Mouse (Mus musculus) cerebellum, adult 18-20 months (tissue): ENCODE measurements around the gene Prkab1.
A peak's percentile ranks its signal among the peaks of the same experiment; 100 is the strongest.

Experiments
- DNase-seq, 2 experiments: peaks; one replicate each; pipeline ENCODE4 v3.0.0; 2021

Gene Prkab1

DNA sequence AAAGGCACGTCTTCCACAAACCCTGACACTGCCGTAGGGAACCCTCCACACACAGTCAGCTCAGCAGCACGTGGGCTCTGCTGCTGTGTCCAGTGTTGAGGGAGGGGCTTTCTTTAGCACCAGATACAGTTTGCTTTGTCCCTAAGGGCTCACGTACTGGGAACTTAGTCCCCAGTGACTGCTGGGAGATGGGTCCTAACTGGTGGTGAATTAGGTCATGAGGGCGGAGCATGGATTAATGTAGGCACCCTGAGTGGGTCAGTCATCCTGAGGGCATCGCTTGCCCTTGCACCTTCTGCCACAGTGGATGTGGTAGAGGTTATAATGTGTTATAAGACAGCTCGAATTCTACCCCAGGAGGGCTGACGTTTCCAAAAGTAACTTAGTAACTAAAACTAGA is 6.9 kb downstream of the Prkab1 start:
- DNase-seq = no peak

DNA sequence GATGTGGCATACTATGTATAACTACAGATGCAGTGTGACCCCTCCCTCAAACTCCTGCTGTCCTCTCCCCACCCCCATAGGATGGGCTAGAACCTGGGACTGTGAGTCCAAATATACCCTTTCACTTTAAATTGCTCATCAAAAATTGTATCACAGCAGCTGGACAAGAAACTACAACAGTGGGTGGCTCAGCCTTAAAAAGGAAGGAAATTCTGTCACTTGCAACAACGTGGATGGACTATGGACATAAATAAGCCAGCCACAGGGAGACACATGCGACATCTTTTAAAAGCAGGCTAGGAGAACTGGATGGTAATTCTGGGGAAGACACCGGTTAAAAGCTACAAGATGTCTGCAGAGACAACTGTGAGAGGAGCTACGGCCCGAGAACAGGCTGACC is 7.8 kb downstream of the Prkab1 start:
- DNase-seq = no peak

DNA sequence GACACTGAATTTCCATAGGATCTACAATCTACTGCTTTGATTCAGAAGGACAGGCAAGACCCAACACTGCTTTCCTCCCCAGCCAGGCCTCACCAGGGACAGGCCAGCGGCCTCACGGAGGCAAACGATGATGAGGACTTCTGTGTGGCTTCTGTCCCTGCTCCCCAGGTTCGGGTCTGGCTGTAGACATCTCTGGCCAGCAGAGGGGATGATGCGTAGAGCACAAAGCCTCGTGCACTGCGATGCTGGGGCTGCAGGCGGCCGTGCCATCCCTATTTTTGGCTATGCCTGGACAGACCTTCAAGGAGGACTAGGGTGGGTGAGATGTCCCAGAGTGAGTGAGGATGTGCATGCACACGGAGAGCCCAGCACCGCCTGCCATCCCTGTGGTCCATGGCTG is 10.1 kb downstream of the Prkab1 start:
- no peak for DNase-seq

DNA sequence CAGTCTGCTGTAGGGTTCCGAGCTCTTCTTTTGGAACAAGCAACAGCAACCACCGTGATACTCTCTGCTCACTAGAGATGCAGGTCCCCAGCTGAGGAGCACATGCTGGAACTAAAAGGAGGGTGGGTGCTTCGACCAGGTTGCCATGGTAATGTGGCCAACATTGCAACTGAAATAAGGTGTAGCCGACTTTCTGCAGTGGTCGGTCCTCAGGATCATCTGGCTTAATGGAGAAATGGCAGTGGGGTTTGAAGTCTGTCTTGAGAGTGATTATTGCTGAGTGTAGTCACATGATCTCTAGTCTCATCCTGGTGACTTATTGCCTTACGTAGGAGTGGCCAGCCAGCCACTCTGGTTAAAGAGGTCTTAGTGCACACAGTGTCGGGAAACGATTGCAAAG is 10.5 kb downstream of the Prkab1 start:
- DNase-seq = no peak

DNA sequence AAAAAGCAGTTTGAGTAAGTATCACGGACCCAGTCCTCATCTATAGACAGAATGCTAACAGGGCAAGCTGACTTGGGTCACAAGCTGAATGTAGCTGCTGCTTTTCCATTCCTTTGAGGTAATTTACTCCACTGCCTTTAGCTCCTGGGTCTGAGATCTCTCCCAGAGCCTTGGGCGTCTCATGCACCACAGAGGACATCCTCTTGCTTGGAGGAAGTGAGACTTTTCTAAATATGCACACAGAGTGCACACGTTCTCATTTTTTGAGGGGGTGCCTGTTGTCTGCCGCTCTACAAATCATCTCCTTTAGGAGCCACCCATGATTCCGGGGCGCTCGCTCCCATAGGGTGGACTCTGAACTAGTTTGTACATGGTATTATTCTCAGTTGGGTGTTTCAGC is 11.8 kb downstream of the Prkab1 start:
- no peak for DNase-seq

DNA sequence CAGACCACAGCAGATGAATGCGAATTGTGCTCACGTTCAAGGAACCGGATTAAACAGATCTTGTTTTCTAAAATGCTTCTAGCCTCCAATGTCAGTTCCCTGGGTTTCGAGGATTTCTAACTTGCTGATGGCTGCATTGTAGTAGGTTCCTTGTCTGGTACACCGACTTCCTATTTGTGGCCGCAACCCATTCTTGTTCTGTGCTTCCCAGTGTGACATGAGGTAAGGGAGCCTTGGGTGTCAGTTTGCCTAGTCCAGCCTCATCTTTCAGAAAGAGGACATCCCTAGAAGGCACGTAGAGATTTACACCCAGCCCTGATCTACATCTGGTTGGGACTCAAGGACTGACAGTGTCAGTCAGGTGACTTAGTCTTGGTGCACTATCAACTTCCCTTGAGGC is 12.6 kb downstream of the Prkab1 start:
- no peak for DNase-seq

DNA sequence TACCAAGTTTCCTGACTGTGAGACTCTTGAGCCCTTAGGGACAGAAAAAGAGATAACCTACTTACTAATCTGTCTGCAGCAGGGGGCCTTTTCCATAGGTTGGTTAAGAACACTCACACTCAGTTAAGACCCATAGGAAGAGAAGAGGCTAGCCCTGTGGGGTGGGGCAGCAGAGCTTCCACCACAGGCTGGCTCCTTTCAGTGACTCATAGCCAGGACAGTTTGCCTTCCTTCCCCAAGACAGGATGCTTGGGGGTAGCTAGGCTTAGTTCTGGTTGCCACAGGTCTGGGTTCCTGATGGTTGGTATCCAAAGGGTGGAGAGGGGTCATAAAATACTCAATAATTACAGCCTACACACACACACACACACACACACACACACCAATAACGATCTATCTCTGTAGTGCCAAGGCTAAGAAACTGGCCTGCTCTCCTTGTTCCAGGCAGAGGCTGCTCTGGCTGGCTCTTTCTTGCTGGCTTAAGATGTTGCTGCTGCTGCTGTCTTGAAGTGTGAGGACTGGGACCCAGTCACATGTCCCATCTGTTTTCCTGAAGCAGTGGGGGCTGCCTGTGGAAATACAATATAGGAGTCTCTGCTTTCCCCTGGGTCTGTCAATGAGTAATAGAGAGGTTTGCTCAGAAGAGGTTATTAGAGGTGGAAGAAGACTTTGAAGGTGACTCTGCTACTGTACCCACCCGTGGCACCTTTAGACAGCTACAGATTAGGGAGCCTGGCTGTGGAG is 14.3 kb downstream of the Prkab1 start:
- no peak for DNase-seq

DNA sequence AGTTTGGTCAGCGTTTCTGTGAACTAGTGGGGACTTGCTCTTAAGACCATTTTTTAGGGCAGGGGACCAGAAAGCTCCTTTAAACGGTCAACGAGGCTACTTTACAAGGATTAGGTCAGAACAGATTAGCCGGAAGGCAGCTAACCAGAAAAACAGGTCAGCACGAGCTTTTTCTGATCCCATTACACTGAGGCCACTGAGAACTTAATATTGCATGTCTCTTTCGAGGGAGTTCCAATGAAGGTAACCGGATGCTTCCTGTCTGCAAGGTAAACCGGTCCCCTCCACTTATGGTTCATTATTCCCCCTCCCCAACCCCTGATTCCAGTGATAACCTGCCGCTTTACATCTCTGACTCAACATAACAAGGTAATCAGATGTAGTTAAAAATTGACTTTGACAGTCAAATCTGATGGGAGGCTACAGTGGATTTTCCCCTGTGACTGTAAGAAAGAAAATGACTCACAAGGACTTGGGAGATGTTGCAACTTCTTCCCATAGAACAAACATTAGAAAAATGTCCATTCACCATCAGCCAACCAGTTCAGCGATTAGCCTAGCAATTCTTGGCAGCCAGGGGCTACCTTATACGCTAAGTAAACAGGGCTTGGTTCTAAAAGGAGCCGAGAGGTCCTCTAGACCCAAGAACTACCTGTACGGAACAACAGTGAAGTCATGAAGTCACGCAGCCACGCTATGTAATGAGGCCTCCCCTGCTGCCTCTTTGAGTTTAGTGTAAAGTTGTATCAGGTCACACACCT is 15.0 kb downstream of the Prkab1 start:
- DNase-seq = no peak

DNA sequence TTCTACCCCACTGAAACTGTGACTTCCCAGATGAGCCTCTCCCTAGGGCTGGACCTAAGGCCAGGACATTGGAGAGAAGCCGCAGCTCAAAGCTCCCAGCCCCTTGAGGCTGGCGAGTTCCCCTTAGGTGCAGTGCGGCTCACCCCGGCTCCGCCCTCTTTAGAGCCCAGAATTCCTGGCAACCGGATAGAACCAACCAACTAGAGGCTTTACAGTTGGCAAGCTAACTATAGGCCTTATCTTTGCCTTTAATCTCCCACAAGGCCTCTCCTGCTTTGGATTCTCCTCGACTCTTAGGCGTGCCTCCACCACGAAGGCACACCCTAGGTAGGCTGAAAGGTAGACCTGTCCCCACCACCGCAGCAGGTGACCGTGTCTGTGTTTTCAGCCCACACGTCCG is 16.6 kb downstream of the Prkab1 start:
- no peak for DNase-seq

DNA sequence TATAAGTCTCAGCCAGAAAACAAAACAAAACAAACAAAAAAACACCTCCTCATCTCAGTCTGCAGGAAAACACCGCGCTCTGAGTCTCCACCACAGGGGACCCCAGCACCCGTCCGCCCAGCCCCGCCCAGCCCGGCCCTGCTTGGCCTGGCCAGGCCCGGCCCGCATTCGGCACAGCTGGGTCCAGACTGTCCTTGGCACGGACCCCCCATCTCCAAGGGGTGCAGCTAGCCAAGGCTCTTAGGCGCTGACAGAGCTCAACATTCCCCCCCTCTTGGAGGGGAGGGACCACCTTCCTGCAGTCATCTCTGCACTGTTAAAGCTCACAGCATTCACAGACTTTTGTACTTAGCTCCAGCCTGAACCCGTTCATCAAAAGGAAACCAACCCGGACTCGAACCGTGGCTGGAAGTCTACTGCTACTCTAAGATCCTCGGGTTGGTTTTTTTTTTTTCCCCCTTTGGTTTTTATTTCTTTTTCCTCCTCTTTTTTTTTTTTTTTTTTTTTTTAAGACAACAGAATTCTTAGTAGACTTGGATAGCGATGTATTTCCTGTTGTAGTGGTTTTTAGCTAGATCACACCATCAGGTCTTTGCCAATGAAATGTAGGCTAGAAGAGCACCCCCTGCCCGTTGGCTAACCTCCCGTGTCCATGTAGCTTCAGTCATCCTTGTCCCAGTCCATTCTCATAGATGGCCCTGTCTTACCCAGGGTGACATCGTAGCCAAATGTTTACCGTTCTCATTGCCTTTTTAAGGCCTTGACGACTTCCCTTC is 17.8 kb downstream of the Prkab1 start:
- DNase-seq = peak; percentile 29 to 51

DNA sequence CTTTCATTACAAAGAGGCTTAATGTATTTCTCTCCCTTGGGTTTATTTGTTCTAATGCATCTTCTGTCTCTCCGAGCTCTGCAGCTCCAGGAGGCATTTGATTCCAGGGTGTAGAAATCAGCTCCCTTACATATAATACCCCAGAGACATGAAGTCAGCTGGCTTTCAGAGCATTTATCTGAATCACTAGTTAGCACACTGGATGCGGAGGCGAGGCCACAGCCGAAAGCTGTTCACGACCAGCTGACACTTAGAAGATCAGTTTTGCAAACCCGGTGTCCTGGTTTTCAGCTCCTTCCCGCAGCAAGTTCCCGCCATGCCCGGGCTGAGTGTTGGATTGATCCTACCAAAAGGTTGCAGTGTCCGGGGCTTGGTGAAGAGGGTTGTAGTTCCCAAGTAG is 20.0 kb downstream of the Prkab1 start:
- DNase-seq = no peak

DNA sequence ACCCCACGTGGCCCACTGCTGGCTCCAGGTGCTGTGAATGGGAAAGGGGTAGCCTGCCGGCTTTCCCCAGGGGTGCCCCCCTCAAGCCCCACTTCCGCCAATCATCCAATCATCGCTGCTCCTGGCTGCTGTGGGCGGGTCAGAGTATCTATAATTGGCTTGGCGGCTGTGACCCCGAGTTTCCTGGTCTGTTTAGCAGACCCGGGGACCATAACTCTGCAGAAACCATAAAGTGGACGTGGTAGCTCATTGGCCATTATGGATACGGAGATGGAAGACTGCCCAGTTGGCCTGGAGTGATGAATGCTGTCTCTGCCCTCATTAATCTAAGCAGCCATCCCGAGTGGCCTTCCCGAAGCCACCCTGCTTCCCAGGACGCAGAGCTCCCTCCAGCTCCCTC is 20.5 kb downstream of the Prkab1 start:
- DNase-seq = no peak

DNA sequence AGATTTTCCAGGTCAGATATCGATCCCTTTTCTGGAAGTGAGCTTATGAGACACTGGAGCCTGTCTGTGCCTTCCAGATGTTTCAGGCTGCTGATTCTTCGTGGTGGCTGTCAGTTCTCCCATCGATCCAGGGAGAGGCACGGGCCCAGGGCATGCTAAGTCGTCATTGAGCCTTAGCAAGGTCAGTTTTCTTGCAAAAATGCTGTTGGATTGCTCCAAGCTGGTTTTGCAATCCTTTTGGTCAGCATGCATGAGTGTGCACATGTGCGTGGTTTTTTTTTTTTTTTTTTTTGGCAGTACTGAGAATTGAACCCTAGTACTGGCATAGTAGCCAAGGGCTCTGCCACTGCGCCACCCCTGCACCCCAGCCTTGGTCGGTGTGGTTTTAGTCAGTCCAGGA is 21.2 kb downstream of the Prkab1 start:
- DNase-seq = no peak

DNA sequence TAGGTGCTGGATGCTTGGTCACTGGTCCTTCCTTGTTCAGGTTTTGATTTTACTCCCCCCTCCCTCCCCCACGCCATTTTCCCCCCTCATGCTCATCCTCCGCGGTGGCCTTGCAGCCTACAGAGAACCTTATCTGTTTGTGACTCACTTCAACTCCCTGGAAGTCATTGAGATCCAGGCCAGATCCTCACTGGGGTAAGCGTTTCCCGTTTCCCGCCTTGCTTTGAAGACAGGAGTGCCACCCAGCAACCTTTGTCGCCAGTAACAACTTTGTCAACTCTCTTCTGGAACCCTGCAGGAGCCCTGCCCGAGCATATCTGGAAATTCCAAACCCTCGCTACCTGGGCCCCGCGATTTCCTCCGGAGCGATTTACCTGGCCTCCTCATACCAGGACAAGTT is 26.9 kb downstream of the Prkab1 start:
- DNase-seq = no peak

DNA sequence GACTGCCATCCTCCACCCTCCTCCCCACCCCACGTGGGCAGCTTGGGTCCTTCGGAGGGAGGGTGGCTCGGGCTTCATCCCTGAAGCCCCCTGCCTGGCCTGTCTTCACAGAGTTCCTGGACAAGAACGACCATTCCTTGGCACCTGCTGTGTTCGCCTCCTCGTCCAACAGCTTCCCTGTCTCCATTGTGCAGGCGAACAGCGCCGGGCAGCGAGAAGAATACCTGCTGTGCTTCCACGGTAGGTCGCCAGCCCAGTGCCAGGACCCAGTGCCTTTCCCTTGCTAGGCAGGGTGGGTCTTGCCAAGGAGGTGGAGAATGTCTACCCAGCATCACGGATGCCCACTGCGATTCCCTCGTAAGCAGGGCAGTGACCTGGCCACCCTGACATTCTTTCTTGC is 30.2 kb downstream of the Prkab1 start:
- DNase-seq = peak; percentile 19 to 26

DNA sequence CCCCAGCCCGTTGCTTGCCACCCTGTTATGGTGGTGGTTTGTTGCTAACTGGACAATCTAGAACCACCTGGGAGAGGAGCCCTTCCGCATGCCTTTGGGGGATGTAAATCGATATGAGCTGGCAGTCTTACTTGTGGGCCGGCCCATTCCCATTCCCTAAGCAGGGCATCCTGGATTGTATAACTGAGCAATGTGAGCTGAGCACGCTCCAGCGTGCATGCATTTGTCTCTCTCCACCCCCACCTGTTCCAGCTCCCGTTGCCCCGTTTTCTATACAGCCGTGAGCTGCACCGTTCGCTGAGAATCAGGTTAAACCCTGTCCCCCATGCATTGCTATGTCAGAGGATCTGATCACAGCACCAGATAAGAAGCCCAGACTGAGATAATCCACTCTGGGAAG is 32.6 kb downstream of the Prkab1 start:
- DNase-seq = no peak

DNA sequence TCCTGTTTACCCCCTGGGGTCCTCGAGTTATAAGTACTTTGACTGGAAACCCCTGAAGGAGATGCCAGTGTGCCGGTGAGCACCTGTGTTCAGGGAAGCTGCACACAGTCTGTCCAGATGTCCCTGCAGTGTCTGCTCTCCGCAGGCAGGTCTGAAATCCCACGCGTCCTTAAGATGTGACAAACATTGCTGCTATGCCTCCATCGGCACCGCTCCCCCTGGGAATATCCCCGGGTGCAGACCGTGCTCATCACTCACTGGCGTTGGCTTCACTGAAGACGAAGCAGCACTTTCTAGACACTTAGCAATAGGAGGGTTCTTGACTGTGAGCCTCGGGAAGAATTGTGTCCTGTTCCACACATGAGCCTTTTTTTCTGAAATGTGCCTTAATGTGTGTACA is 37.0 kb downstream of the Prkab1 start:
- DNase-seq = no peak

DNA sequence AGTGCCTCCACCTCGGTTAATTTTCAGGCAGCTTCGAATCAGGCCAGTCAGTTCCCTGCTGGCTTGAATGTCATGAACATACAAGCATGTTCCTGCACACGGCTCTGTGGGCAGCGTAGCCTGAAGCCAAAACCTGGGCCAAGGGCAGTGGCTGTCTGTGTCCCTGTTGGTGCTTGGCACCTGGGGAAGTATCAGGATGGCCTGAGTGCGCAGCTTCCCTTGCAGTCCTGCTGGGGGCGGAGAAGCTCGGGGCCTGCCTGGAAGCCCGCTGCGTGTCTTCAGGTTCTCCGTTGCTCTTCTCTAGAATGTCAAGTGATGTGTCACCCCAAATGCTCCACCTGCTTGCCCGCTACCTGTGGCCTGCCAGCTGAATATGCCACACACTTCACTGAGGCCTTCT is 39.2 kb downstream of the Prkab1 start:
- peak; percentile 28 to 30 for DNase-seq

DNA sequence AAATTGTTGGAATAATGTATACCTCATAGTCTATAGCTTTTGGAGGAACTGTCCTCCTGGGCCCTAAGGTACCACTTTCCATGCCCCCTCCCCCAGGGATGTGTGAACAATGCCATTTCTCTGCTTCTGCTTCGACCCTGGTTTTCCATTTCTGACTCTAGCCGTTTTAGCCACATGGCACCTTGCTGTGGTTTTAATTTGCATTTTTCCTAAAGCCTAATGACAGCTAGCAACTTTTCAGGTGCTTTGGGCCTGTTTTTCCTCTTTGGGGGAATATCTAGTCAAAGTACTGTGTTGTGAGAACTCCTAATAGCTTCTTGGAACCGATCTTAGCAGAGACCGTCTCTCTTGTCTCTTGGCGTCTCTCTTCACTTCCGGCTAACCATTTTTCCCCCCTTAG is 39.9 kb downstream of the Prkab1 start:
- no peak for DNase-seq

DNA sequence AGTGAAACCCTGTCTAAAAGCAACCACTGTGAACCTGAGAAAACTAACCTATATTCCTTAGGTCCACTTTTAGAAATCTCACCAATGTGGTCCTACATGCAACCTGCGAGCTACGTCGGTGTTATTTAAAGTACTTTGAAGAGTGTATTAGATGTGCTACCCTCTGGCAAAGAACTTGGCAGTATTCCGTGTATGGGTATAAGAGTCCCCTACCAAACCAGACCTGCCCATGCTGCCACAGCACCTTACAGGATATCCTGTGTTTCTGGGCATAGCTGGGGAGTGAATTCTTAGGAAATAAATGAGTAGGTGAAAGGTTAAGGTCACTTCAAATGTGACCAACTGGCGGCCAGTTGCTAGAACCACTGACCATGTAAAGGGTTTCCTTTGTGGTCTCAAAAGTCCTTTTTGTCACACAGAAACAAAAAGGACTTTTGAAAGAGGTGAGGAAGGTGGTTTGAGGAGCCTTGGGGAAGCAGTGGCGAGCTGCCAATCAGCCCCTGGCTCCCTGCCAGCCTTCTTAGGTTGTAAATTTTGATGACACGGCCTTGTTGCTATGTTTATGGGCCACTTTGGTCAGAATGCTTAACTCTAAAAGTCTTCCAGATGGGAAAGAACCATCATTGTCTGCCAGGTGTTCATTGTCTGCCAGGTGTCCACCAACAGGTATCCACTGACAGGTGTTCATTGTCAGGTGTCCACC is 41.5 kb downstream of the Prkab1 start:
- peak in 1 of 2 experiments; percentile 35 for DNase-seq

DNA sequence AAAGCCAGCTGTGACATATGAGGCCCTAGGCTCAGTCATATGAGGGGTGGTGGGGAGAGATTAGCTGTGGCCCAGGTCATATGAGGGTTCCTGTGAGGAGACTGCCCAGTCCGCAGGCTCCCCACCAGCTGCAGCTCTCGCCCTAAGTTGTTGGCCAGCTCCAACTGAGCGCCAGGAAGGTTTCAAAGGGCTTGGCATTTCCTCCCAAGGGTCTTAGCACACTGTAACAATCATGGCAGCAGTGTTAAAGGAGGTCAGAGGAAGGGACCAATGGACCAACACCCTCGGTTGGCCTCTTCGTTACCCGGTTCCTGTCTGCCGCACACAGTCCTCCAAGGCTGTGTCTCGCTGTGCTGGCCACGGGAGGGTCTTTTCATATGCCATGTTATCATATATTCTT is 43.8 kb downstream of the Prkab1 start:
- DNase-seq = no peak

DNA sequence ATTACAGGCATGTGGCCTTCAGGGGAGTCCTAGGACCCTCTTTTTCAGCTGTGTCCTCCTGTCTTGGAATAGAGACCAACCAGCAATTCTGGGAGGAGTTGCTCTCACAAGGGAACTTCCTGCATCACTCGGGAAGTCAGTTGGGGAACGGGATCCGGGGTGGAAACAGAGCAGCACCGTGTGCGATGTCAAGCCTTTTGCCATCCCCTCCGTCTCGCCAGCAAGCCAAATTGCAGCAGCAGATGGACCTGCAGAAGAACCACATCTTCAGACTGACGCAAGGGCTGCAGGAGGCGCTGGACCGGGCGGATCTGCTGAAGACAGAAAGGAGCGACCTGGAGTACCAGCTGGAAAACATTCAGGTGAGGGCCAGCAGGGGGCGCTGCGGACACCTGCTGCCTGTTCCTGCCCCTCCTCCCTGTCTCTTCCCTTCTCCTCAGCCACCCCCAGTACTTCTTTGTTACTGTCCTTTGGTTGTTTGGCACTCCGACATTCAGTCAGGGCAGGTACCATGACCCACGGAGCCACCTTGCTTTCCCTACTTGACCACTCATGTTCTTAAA is 45.1 kb downstream of the Prkab1 start:
- DNase-seq = peak; percentile 35 to 58

DNA sequence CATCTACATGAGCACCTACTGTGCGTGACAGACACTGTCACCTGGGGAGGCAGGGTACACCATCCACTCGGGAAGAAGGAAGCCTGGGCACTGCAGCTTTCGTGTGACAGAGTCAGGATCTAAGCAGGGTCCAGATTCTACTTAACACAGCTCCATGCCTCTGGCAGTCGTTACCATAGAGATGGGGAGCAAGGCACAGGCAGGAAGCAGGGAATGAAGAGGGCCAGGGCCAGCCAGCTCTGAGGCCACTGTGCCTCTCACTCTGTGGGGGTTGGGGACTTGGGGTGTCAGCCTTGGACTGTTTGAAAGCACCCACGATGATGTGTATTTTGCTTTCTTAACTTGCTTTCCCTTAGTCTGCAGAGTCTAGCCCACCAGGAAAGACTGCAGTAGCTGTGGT is 46.1 kb downstream of the Prkab1 start:
- no peak for DNase-seq
